Mouse (Mus musculus) left cerebral cortex, adult 8-10 months (tissue): Measurements from ENCODE around the gene Nrros. TPM values are rescaled to one million over a fixed set of nuclear protein-coding genes. Genes with fewer than 3 reads are reported as not detected.
"Not testable (repeated sequence)": the region's sequence is repeated elsewhere in the genome, so short reads cannot be mapped to it uniquely, and the experiment has no call there.

Experiments used
- DNase-seq, 2 experiments: peaks; one replicate each; pipeline ENCODE4 v3.0.0; 2022; ENCODE audit warnings: low spot score in 2 of 2
- total RNA-seq, 4 experiments: library from RNA; stranded (reverse); gene quantifications; 2 replicates each; pipeline ENCODE4 v1.2.4; 2022

Gene Nrros
- total RNA-seq, 4 experiments from 2014 or later = 6.4 to 8.9 (median 8.6) TPM

DNA sequence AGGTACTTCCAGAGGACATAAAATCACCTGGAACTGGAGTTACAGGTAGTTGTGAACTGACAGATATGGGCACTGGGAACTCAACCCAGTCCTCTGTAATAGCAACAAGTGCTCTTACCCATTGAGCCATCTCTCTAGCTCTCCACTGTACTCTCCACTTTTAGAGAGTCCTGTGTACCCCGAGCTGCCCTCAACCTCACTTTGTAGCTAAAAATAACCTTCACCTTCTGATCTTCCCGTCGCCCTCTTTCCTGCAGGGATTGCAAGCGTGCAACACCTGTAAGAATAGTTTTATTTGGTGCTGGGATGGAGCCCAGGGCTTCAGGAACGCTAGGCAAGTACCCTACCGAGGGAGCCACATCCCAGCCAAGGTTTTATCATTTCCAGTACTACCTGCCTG lies 49.6 kb downstream of the Nrros start:
- no peak for DNase-seq

DNA sequence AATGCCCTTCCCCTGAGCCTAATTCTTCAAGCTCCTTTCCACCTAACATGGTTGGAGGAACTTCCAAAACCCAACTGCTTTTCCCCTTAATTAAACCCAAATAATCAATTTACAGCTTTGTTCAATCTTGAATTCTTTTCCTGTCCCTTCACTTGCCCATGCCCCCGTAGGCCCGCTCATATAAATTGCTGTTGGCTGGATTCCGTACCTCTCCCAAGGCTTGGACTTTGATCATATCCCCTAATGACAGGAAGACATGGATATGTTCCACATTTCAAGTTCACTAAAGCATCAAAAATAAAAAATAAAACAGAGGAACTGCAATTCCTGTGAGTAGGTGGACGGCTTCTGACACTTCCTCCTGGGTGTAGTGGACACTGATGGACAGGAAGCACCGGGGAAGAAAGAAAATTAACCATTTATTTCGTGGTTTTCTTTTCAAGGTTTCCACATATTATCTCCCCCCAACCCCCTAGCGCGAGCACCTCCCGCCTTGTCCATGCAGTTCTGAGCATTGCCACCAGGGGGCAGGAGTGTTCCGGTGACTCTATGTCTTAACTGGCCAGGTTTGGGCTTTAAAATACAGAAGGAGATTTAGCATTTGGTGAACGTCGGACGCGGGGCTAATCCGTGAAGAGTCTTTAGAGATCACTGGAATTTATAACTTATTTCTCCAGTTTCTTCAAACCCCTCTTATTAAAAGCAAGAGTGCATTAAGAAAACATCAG lies 50.3 kb downstream of the Nrros start:
- DNase-seq = peak in 1 of 2 experiments; percentile 82

- no peak for DNase-seq
Measured at GRCm38 (mm10) chr16:32114406-32114805, 51.0 kb downstream of the Nrros start.

DNA sequence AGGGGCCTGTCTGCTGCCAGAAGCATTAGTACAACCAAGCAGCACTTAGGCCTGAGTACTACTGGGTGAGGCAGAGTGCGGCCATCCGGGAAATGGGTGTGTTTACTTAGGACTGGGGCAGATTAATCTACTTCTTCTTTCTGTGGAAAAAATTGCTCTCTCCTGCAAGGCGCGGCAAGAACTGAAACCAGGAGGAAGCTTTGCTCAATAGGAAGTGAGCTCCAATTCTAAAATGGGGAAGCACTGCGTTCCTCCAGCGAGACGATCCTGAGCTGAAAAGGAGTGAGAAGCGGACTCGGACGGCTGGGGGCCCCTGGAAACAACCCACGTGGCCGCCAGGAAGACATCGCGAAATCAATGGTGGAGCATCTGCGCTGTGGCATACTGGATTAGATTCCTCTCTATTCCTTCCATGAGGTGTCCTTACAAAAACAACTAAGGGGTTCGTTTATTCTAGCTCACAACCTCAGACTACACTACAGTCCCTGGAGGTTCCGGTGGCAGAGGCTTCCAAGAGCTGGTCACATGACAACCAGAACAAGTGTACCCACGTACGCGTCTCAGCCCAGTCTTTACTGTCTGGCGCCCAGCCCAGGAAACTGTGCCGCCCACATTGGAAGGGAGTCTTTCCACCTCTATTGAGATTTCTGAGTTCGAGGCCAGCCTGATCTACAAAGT lies 51.7 kb downstream of the Nrros start:
- DNase-seq = peak in 1 of 2 experiments; percentile 39

DNA sequence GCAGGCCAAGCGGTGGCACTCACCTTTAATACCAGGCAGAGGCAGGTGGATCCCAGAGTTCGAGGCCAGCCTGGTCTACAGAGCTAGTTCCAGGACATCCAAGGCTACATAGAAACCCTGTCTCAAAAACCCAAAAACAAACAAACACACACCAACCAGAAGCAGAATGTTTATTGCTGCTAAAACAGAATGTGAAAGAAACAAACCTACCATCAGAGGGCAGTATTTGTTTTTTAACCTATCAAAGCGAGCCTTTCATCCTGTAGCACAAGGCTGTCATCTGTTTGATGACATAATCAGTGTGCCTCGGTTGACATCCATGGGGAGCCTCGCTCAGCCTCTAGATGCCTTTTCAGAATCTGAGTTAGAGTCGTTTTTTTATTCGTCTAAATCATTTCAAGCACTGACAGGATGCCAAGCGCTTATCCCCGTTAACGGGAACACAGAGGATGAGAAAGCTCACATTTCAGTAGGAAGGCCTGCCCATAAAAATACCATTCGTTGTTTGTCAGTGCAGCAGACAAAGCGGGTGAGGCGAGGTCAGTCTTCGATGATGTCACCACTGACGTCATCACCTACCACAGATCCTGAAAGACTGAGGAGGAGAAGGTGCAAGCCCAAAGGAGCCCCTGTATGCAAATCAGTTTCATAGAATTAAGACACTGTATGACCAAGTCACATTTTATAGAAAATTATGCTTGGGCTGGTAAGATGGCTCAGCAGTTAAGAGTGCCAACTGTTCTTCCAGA lies 54.3 kb downstream of the Nrros start:
- DNase-seq = no peak

GRCm38 (mm10) chr16:32108578-32108977 lies 56.8 kb downstream of the Nrros start:
- DNase-seq = no peak

DNA sequence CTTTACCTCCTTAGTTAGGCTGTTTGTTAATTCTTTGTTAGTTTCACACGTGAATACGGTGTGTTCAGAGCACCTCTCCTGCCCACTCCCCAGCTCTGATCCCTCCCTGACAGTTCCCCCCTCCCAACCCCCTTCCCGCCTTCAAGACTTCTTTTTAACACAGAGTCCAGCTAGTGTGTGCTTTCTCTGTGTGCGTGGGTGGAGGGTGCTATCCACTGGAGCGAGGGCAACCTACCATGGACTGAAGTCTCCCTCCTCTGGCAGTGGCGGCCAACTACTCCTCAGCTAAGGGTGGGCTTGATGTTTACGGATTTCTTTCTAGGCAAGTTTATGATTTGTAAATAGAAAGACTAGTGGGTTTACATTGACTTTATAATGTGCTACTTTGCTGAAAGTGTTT lies 57.2 kb downstream of the Nrros start:
- DNase-seq = no peak

DNA sequence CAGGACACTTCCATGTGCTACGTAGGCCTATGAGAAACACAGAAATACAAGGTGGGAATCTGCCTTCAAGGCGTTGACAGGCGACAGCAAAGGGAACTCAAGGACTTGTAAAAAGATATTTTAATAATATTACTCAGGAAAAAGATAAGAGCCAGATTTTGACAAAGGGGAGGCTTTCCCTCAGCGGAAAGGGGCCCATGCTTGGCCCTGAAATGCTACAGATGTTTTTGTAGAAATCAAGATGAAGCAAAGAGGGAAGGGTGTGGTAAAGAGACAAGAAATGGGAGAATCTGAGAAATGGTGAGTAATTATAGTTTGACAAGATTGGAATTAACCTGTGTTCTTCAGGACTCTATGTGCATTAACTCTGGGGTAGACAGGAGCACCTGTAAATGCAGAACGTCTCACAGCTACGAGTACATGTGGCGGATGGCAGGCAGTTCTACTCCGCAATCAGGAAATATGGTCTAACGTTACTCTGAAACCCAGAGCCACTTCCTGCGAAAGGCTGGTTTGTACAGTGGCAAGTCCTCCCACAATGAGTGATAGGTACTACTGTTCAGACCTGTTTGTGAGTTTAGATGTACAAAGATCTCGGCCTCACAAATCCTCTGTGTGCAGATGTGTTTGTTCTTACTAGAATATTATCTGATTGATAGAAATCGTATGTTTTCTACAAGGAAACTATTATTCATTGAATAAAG lies 57.9 kb downstream of the Nrros start:
- DNase-seq = no peak

GRCm38 (mm10) chr16:32105698-32106097 lies 59.7 kb downstream of the Nrros start:
- DNase-seq = no peak

DNA sequence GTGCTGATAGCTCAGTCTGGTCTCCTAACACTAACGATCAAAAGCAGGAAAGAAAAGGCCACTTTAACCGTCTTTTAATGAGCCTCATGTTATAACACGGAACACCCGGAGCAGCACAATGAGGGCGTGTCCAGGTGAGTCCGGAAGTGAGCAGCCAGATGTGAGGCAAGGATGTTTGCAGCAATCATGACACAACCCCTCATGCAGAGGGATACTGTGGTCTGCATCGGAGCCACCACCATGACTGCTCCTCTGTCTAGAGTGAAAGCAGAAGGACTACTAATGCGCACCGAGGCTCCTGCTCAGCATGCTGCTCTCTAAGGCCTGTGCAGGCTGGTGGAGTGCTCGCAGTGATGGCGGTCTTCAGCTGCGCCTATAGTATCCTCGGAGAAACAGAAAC lies 63.1 kb downstream of the Nrros start:
- no peak for DNase-seq

- peak; percentile 73 to 89 for DNase-seq
Measured at GRCm38 (mm10) chr16:32099638-32100150, 65.7 kb downstream of the Nrros start, which contains the start of the genes Pigx and Cep19. Gene Pigx (minus strand): TSS chr16:32099740. Gene Cep19 (plus strand): TSS chr16:32099800.

DNA sequence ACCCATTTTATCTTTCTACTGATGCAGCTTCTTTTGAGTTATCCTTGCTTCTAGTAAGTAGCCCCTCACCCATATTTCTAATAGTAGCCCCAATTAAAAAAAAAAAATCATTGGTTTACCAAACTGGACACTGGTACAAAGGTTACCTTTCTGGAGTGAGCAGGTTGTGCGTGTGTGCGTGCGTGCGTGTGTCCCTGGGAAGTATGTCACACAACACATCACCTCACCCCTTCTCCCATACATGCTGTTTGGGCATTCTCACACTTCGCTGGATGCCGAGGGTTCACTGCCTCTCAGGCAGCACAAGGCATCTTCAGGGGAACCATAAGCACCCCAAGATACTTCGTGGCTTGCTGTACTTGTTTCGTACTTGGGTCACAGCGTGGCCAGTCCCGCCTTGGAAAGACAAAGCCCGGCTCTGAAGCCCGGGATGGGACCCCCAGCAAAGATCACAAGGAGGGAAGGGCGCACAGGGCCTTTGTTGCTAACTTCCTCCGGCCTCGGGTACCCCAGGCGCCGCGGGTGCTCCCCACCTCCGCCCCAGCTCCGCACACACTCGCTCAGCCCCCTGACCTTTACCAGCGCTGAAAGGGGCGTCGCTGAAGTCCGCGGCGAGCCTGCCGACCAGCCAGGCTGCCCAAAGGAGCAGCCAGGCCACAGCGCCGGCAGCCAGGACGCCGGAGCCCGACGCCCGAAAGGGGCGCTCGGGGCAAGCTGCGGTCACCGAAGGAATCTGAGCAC lies 66.3 kb downstream of the Nrros start:
- DNase-seq = no peak

DNA sequence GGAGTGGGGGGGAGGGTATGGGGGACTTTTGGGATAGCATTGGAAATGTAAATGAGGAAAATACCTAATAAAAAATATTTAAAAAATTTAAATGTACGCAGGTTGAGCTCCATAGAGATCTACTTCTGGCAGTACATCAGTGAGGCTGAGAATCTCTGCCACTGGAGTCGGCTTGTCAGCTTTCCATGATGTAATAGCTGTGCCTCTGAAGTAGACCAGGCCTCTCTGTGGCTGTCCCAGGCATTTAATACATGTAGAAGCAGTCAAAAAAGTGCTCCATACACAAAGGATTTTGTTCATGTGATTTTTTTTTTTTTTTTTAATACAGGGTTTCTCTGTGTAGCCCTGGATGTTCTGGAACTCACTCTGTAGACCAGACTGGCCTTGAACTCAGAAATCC lies 67.6 kb downstream of the Nrros start:
- not testable (repeated sequence) for DNase-seq

Other genes starting within 250 kb of the Nrros start
- 10 to 100 TPM; 26.2 to 30.5 (median 28.8) TPM for gene Pigz, start 231.7 kb downstream of the Nrros start, total RNA-seq
- gene 0610012G03Rik, start 217.1 kb downstream of the Nrros start, total RNA-seq = 10 to 100 TPM; 34.8 to 38.9 (median 36.8) TPM
- 10 to 100 TPM; 44.4 to 48.0 (median 46.2) TPM for gene Ncbp2, start 217.1 kb downstream of the Nrros start, total RNA-seq
- gene Senp5, start 162.3 kb downstream of the Nrros start, total RNA-seq = 10 to 100 TPM; 43.3 to 47.8 (median 44.2) TPM
- 10 to 100 TPM; 27.4 to 28.2 (median 27.8) TPM for gene Pak2, start 86.3 kb downstream of the Nrros start, total RNA-seq
- gene Pigx, start 65.9 kb downstream of the Nrros start, total RNA-seq = 10 to 100 TPM; 24.1 to 27.8 (median 24.8) TPM
- gene Cep19, start 65.8 kb downstream of the Nrros start, total RNA-seq = 10 to 100 TPM; 59.5 to 66.8 (median 64.2) TPM
- gene Bex6, start 14.2 kb upstream of the Nrros start, total RNA-seq = not detected
- gene Fbxo45, start 81.6 kb upstream of the Nrros start, total RNA-seq = 10 to 100 TPM; 42.5 to 44.2 (median 43.9) TPM
- gene Wdr53, start 81.6 kb upstream of the Nrros start, total RNA-seq = 10 to 100 TPM in 3 of 4 experiments, 1 to 10 TPM in 1; 9.8 to 14.5 (median 12.9) TPM
- under 1 TPM; 0.25 to 0.62 (median 0.36) TPM for gene Smco1, start 105.9 kb upstream of the Nrros start, total RNA-seq
- gene Rnf168, start 111.9 kb upstream of the Nrros start, total RNA-seq = 10 to 100 TPM; 25.0 to 28.0 (median 26.0) TPM
- gene Ubxn7, start 166.7 kb upstream of the Nrros start, total RNA-seq = 10 to 100 TPM; 50.1 to 58.7 (median 53.2) TPM
- gene Tm4sf19, start 234.9 kb upstream of the Nrros start, total RNA-seq = under 1 TPM in 1 of 4 experiments, not detected in 3; 0.27 TPM